Mouse (Mus musculus) CD4-positive, CD25-positive, alpha-beta regulatory T cell, adult 4 months (primary cell): ENCODE measurements around the gene Cdr2. TPM values are rescaled to one million over a fixed set of nuclear protein-coding genes. Genes with fewer than 3 reads are reported as not detected.
"Not testable (repeated sequence)": the region's sequence is repeated elsewhere in the genome, so short reads cannot be mapped to it uniquely, and the experiment has no call there.

Experiments
- ATAC-seq: one replicate; pipeline ENCODE4 v1.8.0; 2017
- polyA plus RNA-seq, 2 experiments: library from polyadenylated mRNA; unstranded; fragments of 100-300 nt; shearing (Covaris generic); gene quantifications; one replicate each; pipeline ENCODE4 v1.2.1; 2017

Gene Cdr2
- polyA plus RNA-seq: 1 to 10 TPM in 1 of 2 experiments, under 1 TPM in 1; 0.43 to 1.6 TPM

- peak; percentile 97 for ATAC-seq
These were observed at the start of gene Cdr2, which contains the start of gene Mfsd13b for GRCm38 (mm10) chr7:120982200-120982841. Gene Cdr2 (minus strand): TSS chr7:120982312. Gene Mfsd13b (plus strand): TSS chr7:120982509.

GRCm38 (mm10) chr7:121029947-121030346, 47.8 kb upstream of the Cdr2 start:
- not testable (repeated sequence) for ATAC-seq

DNA sequence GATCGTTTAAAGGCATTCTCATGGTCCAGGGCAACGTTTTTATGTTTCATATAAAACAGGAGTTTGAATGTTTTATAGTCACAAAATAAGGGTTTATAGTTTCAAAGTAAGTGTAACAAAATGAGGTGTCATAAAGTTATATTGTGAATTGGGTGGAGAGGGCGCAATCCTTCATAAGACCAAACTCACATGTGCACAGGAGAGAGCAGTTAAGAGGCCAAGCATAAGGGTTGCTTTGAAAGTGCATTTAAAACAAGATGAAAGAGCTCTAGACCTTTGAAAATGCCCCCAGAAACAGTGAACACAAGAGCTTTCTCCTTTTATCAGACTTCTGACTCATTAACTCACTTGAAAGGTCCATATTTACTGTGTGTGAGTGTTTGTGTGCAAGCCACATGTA, 44.2 kb upstream of the Cdr2 start:
- no peak for ATAC-seq

DNA sequence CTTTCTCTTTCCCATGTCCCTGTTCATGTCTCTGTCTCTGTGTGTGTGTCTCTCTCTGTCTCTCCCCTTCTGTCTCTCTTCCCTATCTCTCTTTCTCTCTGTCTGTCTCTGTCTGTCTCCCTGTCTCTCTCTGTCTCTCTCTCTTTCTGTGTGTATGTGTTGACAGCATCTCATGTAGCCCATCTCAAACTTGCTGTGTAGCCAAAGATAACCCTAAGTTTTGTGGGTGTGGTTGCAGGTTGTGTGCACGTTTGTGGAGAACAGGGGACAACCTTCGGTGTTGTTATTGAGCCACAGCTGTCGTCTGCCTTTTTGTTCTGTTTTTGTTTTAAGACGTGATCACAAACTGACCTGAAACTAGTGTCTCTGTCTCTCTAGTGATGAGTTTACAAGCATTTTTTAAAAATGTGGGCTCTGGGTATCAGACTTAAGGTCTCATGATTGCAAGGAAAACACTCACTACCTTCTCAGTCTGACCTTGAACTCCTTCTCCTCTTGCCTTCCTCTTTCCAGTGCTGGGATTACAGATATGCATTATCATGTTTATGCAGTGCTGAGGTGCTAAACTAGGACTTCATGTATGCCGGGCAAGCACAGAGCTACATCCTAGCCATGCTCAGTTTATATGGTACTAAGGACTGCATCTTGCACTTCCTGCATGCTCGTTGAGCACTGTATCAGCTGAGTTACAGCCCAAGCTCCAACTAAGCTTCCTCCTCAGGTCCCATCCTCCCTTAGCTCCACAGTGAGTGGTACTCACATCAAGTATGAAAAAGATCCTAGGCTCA, 43.3 kb upstream of the Cdr2 start:
- ATAC-seq: no peak

DNA sequence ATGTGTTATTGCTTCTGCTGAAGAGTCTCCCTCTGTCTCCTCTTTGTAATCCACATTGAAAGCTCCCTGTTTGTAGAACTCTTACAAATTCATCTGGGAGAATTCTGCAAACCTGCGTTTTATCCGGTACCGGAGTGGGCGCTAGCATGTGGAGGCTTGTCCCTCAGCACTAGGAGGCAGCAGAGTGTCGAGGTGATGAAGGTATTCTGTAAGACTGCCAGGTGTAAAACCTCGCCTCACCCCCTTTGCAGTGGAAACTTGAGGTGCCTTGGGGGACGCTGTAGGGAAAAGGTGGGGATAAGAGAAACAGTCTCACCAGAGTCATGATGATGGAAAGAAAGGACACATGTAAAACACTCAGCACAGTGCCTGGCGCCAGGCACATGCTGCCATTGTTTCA, 38.2 kb upstream of the Cdr2 start:
- peak; percentile 43 for ATAC-seq

- no peak for ATAC-seq
These were observed 36.7 kb upstream of the Cdr2 start for GRCm38 (mm10) chr7:121018778-121019177.

DNA sequence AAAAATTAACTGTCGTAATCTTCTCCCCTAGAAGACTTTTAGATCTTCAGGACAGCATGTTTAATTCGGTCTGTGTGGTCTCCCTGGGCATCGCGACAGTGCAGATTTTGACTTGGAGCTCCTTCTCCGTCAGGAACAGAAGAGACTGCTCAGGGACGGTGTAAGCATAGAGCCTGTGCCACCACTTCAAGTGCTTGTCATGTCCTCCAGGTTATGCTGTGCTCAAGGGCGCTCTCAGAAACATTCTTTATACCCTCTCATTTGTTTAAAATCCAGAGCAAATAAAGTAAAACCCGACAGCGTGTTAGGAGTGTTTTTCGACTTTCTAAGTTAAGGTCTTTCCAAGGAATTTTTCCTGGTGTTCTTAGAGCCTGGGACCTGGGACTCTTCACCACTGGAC, 32.4 kb upstream of the Cdr2 start:
- ATAC-seq: no peak

GRCm38 (mm10) chr7:121011794-121012689, 29.9 kb upstream of the Cdr2 start:
- ATAC-seq: no peak

DNA sequence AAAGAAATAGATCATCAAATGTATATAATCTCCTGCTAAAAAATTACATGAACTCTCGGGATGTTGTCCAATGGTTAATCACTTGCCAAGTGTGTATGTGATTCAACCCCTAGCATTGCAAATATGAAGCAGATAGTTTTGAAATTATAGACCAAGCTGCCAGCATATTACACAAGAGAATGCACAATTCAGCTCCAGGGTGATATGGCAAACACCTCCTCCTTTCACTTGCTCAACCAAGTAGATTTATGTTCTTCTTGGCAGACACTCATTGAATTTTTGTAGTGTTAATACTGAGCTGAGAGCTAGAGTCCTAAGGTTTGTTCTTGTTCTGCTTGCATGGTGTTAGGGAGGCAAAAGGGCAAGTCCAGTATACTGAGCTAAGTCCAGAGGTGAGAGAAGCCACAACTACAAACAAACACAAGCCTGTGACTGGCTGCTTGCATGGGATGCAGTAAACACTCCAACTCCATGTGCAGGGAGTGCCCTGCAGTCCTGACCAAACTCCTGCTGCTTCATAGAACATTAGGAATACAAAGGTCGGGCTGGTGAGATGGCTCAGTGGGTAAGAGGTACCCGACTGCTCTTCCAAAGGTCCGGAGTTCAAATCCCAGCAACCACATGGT, 21.8 kb upstream of the Cdr2 start:
- no peak for ATAC-seq

DNA sequence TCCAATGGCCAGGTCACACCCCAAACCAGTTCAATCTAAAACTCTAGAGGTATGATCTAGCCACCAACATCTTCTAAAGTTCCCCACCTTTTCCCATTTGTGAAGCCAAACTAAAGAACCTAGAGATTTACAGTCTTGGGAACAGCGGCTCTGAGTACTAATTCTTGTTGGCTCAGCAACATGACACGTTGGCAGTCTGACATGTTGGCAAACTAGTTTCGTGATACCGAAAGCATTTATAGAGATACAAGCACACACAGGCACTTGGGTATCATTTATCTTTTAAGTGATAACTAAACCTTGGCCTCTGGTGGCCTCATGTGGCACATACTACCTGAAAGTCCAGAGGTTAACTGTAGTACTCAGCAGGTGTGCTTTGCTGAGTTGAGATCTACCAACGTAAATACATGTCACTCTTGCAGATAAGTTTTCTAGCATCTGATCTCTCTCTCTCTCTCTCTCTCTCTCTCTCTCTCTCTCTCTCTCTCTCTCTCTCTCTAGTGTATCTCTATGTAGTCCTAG, 20.4 kb upstream of the Cdr2 start:
- ATAC-seq: no peak

- no peak for ATAC-seq
These were observed 19.8 kb upstream of the Cdr2 start for GRCm38 (mm10) chr7:121001879-121002278.

DNA sequence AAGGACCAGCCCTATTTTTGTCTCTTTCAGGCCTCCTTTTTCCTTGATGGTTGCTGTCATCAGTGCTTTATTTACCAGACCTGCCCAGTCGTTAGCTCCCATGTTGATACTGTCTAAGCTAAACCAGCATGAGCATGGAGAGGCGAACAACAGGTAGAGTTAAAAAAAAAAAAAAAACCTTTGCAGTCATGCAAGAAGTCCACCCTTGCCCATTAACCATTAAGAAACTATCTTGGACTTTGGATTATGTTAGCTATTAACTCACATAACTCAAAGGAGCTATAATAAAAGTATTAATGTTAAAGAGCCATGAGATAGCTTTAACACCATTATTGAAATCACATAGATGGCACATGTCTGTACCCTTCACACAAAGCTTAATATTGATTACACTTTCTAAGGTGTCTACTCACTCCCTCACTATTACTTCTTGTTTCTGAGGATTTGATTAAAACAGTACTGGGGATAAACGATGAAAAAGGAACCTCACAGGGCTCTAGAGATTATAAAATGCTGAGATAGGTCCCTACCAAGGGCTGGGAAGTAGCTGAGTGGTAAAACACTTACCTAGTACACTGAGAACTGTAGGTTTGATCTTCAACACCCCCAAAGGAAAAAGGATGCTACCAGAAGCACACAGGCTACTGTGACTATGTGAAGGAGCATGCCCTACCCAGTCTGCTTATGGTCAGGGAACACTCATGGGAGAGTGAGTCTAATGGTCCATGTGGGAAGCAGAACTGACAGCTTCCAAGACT, 18.1 kb upstream of the Cdr2 start:
- ATAC-seq: no peak

GRCm38 (mm10) chr7:120999021-120999530, 17.0 kb upstream of the Cdr2 start:
- no peak for ATAC-seq

GRCm38 (mm10) chr7:120991191-120991590, 9.1 kb upstream of the Cdr2 start:
- no peak for ATAC-seq

DNA sequence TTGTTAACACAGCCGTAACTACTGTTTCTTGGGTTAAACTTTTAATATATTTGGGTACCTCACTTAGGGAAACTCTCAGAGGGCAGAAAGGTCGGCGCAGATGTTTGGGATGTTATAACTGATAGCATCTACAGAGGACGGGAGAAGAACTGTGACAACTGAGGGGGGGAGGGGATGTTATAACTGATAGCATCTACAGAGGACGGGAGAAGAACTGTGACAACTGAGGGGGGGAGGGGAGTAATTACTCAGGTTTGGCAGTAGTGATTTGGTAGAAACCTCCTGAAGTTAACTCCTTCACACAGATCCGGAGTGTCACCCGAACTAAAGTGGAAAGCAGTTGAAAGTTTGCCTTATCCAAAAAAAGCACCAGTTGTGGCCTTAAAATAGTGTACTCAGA, 856 bp upstream of the Cdr2 start:
- ATAC-seq: peak; percentile 9

DNA sequence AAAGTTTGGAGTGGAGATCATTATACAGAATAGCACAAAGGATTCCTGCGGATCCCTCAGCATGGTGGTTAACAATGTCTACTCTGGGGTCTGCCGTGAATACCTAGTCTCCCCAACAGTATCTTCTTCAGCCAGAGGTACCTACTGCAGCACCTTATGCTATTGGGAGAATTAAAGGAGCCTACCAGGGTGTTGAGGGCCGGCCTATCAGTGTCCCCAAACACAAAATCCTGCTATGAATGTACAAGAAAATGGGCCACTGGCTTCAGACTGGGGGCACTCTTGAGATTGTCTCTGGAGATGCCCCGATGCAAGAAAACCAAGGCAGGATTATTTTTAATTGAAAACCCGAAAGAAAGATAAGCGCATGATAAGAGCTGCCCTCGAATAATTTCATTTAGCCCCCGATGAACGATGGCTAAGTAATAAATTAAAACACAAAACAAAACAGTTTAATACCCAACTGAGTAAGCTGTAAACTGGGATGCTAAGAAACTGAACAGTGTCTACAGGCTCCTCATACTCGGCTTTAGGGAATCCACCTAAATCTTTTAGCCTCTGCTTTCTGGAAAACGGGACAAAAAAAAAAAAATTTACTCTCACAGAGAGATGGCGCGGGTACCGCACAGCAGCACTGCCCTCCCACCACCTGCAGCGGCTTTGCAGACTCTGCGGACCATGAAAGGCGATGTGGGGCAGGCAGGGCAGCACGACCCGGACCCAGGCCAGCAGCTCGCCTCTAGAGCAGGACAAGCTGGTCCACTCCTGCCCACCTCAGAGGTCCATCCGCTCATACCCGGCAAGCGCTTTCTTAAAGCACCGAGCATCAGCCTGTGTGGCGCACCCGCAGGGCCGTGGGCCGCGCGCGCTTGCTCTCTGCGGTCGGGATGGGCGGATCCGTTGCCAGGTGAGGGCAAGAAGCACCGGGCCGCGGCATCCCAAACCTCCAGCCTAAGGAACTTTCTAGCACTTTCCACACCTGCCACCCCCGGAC, 884 bp downstream of the Cdr2 start:
- peak; percentile 26 for ATAC-seq

DNA sequence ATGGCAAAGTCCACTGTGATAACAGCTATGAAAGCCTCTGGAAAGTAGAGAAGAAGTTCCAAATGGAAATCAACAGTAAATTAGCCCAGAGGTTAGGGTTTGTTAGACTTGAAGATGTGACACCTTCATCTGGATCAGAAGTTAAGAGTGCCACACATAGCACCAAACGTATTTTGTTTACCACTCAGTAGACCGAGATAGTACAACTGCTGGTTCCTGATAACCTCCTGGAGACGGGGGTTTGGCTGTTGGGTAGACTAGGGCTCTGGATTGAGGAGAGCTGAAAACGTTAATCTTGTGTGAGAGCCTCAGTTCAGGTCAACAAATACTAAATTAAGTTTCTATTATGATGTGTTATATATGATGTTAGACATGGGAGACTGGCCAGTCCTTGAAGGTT, 2.1 kb downstream of the Cdr2 start:
- no peak for ATAC-seq

- no peak for ATAC-seq
These were observed 5.0 kb downstream of the Cdr2 start for GRCm38 (mm10) chr7:120977063-120977462.

DNA sequence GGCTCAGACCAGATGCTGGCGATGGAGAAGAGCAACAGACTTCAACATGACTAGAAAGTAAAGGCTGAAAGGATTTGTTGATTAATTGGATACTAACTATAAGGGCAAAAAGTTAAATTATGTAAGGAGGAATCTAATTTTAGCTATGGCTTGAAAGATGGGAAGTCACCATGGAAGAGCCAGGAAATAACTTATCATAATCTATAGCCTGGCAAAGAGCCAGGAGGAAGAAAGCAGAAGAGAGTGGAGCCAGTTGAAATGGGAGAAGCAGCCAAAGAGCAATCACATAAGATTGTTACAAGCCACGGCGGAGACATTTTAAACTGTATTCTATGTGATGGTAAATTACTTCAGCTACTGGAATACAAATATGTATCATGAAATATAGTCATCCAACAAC, 8.1 kb downstream of the Cdr2 start:
- ATAC-seq: no peak

- not testable (repeated sequence) for ATAC-seq
These were observed 9.6 kb downstream of the Cdr2 start for GRCm38 (mm10) chr7:120972471-120972870.
